Mouse (Mus musculus) liver, adult (tissue): Measurements from ENCODE around the gene Ech1.

Experiments
- GATA4 ChIP-seq: IDR thresholded peaks from 2 replicates; pipeline ENCODE4 v1.6.1; 2014; ENCODE audit warnings: mild to moderate bottlenecking, low read length; ENCODE audit not compliant: insufficient replicate concordance

Ech1 gene

GRCm38 (mm10) chr7:28822993-28823903, 1.8 kb upstream of the Ech1 start:
- no peak for TF ChIP-seq GATA4

DNA sequence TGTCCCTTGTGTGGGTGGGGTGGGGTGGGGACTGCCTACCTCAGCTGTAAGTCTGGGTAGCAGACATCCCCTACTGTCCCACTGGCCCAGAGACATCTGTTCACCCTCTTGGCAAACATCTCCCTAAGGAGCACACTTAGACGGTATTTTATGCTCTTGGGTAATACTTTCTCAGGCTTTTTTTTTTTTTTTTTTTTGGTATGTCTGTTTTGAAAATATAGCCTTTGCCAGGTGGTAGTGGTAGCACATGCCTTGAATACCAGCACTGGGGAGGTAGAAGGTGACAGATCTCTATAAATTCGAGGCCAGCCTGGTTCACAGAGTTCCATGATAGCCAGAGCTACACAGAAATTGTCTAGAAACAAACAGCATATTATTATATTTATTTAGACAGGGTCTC, 1.1 kb upstream of the Ech1 start:
- no peak for TF ChIP-seq GATA4

- TF ChIP-seq GATA4 = no peak
Measured at GRCm38 (mm10) chr7:28825686-28826401, 827 bp downstream of the Ech1 start.

GRCm38 (mm10) chr7:28826402-28826772, 1.4 kb downstream of the Ech1 start:
- no peak for TF ChIP-seq GATA4

GRCm38 (mm10) chr7:28827338-28827737, 2.3 kb downstream of the Ech1 start:
- no peak for TF ChIP-seq GATA4

GRCm38 (mm10) chr7:28829821-28830220, 4.8 kb downstream of the Ech1 start:
- TF ChIP-seq GATA4 = no peak

GRCm38 (mm10) chr7:28830981-28831380, 6.0 kb downstream of the Ech1 start:
- no peak for TF ChIP-seq GATA4

- TF ChIP-seq GATA4 = no peak
Measured at GRCm38 (mm10) chr7:28831411-28832125, 6.6 kb downstream of the Ech1 start.

GRCm38 (mm10) chr7:28832137-28832536, 7.1 kb downstream of the Ech1 start:
- no peak for TF ChIP-seq GATA4

DNA sequence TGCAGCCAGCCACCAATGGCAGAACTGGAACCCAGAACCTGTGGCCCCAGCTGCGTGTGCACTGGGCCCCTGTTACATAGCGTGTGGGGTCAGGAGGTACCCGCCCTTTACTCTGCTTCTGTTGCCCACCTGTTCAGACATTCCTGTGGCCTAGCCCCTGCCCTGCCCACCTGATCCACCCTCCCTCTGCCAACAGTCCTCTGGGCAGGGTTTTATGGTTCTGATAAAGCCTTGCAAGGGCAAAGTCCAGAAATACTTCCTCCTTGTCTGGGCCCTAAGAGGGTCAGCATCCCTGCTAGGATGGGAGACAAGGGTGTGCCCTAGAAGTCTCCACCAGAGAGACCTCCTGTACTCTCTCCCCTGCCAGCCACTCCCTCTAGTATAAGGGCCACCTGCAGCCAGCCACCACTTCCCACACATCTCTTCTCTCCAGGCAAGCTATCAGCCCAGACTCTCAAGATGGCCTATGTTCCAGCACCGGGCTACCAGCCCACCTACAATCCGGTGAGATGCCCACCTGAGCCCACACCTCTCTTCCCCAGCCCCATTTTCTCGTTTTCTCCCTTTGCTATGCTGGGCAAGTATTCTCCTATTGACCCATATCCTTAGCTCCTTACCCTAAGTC, 8.8 kb downstream of the Ech1 start, which contains the start of gene Lgals4:
Gene Lgals4 (plus strand): TSS at position 132 of the 625 bp plus-strand sequence.
- no peak for TF ChIP-seq GATA4

DNA sequence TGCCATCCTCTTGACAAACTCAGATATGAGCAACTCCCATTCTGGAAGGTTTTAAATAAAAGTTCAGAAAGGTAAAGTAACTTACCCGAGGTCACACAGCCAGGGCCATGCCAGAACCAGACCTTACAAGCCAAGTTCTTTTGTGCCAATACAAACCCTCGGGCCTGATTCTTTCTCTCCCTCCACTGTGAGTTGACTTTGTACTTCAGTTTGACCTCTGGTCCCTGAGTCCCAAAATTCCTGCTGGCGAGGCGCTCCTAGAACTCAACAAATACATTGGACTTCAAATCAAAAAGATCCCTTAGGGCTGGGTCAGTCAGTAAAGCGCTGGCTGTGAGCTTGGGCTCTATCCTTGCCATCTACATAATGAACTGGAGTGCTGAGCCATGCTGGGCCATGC, 11.9 kb downstream of the Ech1 start:
- no peak for TF ChIP-seq GATA4

GRCm38 (mm10) chr7:28838331-28838730, 13.3 kb downstream of the Ech1 start:
- TF ChIP-seq GATA4 = no peak

DNA sequence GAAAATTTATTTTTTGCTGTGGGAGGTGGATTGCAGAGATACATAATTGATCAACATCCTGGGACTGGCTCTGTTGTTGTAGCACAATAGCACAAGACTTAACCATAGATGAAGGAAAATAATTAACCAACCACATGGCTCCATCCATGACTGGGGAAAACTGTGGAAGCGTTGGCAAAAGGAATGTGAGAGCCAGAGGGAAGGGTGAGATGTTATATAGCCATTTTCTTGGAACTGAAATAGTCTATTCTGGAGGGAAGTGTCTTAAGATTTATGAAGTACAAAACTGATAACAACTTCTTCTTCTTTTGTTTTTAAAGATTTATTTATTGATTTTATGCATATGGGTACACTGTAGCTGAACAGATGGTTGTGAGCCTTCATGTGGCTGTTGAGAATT, 22.3 kb downstream of the Ech1 start:
- no peak for TF ChIP-seq GATA4

DNA sequence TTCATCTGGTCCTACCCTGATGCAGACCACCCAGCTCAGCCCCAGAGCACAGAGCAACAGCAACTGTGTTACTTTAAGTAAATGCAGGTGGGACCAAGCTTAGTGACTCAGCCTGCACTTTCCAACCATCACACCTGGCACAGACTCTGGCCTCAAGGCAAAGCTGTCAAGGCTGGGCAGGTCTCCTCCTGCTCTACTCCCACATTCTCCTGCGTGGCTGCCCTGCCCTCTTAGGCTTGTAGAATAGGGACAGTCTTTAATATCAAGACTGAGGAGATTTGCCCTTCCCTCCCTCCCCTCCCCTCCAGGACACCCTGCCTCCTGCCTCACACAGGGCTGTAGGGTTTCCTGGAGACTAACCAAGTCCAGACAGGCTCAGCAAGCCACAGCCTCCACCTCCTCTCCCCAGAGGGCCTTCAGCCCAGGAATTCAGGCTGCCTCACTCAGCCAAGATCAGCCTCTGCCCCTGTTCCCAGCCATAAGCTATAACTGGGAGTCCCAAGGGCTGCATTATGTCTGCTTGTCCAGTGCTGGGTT, 24.8 kb downstream of the Ech1 start:
- no peak for TF ChIP-seq GATA4

DNA sequence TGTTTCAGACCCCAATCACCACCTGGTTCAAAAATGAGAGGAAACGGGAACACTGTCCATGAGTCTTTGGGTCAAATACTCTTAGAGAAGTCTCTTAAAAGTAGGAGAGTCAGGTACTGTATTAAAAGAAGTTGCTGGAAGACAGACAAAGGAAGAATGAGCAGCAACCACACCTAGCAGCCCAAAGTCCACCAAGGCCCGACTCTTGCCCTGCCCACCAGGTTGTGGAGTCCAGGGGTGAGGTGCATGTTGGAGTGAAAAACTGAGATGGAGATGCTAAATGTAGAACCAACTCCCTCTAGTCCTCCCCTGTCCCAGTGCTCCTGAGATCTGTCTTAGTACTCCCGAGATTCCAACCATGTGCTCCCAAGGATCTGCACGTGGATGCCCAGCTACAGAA, 25.6 kb downstream of the Ech1 start:
- TF ChIP-seq GATA4 = no peak
